Mouse (Mus musculus) stomach, postnatal 0 days (tissue): Measurements from ENCODE around the gene Olfr692.

ENCODE experiments used
- CTCF ChIP-seq: IDR thresholded peaks from 2 replicates; pipeline ENCODE4 v1.5.1; 2016; ENCODE audit warnings: antibody characterized with exemption, low read depth, mild to moderate bottlenecking, moderate library complexity
- EP300 ChIP-seq: optimal IDR thresholded peaks from 2 replicates; pipeline ENCODE3; 2016; ENCODE audit warnings: antibody characterized with exemption

GRCm38 (mm10) chr7:105406322-105406721 is 38.3 kb downstream of the Olfr692 start:
- TF ChIP-seq CTCF: no peak
- TF ChIP-seq EP300: no peak
